Mouse (Mus musculus) right cerebral cortex, postnatal 36 days (tissue): ENCODE measurements at regions not wholly inside any gene's neighbourhood (a gene's known extent, or its start where the extent isn't known, plus 50 kb on each side); places are given as distances from the start of the nearest gene placed in this dataset.
"Not testable (repeated sequence)": the region's sequence is repeated elsewhere in the genome, so short reads cannot be mapped to it uniquely, and the experiment has no call there.

Source experiments
- DNase-seq, 2 experiments: peaks; one replicate each; pipeline ENCODE4 v3.0.0; 2022; ENCODE audit warnings: low spot score in 2 of 2, mixed read lengths in 1 of 2

DNA sequence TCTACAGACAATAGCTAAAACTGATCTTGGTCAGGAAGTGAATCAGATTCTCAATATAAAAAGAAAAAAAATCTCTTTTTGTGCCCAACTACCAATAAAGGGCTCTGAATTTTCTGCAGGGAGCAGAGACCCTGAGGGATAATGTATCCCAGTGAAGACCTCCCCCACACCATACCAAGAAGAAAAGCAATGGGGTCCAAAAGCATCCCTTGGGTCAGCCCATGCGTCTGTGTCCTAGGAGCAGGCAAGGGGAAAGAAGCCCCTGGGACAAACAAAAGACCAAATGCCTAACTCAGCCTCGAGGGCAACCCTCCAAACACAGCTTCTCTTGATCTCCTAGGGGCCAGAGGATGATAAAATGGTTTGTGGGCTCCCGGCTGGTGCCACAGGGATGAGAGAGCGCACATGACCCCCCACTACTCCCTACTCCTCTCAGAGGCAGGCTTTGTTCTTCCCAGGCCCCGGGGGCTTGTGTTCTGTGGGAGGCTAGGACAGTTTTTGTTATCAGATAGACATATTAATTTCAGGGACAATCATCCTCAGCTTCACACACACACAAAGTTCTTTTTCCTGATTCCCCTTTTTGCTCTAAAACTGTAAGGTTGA, 172.0 kb upstream of the Slc25a13 start:
- no peak for DNase-seq

DNA sequence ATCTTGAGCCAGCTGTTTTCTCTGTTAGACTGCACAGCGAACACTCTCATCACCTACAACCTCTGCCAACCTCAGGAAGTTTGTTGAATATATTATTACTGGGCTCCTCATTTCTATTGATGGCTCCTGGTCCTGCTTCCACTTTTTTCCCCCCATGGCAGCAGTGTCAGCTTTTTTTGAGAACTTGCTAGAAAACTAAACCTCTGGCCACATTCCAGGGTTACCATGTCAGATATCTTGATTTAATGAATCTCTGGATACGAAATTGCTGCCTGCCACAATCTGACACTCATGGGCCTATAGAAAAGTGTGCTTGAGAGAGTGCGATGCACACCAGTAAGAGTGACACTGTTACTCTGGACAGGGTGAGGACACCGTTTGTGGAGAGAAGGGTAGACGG, 170.6 kb upstream of the Slc25a13 start:
- DNase-seq, result no peak

DNA sequence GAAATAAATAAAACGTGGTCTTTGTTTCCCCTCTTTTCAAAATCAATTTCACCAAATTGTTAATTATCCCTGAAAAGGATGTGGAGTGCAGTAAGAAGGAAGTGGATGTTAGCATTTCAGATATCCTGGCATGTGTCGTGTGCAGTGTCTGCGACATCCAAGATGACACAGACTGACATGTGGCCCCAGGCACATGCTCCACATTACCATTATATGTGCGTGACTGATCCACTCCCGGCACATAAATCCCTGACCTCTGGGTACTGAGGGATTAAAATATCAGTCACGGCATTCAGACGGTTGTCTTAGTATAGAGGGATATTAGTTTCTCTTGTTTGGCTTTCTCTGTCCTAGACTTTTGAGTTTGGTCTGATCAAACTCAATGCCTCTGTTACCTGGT, 168.0 kb upstream of the Slc25a13 start:
- DNase-seq, result no peak

DNA sequence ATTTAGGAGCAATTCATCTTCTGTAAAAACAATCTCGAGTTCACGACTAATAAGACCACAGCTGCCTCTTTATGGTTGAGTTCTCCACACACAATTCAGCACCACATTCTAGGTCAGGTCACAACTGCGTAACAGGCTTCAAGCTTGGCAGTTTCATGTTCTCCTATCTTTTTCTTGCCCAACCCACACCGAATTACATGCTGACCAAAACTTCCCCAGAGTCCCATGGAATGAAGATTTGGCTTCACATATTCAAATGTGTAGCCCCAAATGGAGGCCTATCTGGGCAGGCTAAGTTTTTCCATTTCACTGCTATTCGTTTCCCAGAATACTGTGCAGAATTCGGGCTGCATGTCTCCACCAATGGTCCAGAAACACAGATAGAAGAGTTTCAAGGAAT, 167.5 kb upstream of the Slc25a13 start:
- no peak for DNase-seq

DNA sequence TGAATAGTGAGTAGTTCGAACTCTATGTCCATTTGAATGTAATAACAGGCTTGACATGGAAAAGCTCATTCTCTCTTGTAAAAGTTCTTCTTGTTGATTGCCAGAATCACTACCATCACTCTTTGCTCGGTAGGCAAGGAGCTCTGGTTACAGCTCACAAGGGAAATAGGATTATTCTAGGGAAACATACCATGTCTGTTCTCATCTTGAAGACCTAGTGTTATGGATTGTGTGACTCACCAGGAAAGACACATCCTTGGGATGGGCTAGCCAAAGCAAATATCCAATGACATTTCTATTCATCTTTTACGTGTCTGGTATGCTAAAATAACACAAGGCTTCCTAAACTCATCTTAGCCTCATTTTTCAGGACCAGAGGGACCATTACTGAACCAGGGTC, 155.4 kb upstream of the Slc25a13 start:
- no peak for DNase-seq

DNA sequence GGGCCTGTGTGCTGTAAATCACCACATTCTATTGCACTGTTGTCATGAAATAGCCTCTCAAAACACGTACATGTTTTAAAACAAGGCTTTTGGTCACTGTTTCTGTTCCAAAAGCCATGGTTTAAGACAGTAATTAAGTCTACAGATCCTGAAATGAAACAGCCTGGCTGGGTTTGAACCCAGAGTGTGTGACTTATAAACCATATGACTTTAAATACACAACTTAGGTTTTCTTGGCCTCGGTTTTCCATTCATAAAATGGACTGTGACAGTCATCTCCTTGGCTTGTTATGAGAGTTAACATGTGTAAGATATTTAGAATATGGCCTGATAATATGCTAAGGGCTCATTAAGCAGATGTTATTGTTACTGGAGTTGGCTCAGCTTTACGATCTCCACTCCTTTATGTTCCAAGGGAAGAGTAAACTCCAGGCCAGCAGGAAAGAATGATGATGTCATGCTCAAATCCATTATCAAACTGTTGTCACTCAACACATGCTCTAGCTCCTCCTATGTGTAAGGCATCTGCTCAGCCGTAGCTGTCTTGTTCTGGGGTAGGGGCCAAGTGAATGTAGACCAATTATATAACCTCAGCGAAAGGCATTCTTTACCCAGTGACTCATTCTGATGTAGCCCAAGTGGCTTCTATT, 154.6 kb upstream of the Slc25a13 start:
- DNase-seq, result no peak

DNA sequence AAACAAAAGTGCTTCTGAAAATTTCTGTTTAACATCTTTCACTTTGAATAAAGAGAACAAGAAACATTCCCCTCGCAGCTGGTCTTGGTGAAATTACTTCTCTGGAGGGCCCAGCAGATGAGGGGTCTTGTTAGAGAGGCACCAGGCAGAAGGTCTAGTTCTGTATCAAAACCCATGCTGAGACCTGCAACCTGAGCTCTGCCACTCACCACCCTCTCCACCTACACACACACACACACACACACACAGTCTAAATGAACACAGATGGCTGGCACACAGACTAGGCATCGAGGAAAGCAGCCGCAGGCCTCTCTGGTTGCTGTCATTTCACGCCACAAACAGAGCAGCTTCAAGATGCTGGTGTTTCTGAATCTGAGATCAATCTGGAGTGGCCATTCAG, 147.1 kb upstream of the Slc25a13 start:
- DNase-seq, result no peak

DNA sequence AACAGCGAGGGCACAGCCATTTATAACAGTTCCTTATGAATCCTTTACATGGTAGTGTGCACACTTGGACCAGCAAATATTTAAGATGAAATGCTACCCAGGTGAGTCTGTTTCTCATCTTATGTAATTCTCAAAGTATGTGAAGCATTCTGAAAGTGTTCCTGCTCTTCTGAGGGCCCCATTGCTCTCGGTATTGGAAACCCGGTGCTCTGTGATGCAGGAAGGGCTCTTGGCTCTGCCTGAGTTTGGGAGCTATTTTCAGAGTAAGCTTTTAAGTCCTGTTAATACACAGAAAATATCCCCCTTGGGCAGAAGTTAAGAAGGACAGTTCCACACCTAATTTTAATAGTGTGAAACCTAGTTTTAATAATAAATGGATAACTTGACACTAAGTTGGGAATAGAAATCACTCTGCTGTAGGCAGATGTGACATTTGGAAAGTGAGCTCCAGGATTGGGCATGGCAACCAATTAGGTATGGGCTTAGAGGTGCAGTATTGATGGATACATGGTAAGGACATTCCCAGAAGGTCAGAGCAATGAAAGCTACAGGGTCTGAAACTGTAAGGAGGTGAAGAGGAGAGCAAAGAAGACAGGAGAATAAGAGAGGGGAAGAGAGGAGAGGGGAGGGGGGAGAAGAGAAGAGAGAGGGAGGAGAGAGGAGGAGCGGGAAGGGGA, 145.8 kb upstream of the Slc25a13 start:
- DNase-seq, result no peak

DNA sequence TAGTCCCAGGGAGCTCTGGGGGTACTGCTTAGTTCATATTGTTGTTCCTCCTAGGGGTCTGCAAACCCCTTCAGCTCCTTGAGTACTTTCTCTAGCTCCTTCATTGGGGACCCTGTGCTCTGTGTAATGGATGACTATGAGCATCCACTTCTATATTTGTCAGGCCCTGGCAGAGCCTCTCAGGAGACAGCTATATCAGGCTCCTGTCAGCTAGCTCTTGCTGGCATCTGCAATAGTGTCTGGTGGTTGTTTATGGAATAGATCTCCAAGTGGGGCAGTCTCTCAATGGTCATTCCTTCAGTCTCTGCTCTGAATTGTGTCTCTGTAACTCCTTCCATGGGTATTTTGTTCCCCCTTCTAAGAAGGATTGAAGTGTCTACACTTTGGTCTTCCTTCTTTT, 144.2 kb upstream of the Slc25a13 start:
- DNase-seq, result not testable (repeated sequence)

DNA sequence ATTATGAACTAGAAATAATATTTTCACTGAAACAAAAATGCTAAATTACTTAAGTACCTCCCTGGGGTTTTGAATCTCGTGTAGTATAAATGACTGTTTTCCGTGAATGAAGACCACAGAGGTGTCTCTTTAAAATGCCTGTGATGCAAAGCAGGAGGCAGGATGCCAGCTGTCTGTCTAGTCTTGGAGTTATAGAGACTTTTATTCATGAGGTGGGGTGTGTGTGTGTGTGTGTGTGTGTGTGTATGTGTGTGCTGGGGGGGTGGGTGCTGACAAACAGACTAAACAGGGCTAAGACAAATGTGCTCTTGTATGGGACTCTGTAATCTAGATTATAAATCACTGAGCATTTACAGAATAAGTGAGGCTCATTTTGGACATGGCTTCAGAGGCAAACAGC, 140.5 kb upstream of the Slc25a13 start:
- no peak for DNase-seq

DNA sequence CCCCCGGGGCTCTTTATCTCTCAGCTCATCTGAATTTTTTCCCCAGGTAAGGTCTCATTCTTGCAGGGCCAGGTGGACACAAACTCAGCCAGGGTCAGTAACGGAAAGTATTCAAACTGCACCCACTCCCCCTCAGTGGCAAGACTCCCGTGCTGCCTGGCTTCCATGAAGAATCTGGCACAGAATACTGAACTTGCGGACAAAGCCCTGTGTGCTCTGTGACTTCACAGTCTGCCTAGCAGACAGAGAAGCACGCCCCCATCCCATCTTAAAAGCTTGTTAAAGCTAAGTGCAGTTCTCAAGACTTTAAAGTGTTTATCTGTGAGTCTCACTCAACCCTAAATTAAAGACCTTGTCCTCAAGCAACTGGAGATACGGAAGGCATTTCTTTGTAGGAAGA, 140.0 kb upstream of the Slc25a13 start:
- DNase-seq, result no peak

DNA sequence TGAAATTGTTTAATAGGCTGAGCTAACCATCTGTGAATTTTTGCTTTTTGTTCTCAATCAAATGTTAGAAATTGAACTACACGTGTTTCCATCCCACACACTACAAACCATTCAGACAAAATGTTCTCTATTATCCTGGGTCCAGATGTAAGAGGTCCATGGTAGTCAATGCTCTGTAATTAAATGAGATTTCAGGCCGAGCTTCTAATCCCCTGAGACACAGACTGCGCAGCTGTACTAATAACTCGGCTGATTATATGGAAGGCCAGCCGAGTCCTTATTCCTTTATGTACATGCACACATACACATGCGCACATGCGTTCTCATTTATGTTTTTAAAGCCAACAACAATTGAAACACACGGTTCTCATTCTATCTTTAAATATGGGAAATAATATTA, 118.3 kb upstream of the Slc25a13 start:
- DNase-seq, result no peak

DNA sequence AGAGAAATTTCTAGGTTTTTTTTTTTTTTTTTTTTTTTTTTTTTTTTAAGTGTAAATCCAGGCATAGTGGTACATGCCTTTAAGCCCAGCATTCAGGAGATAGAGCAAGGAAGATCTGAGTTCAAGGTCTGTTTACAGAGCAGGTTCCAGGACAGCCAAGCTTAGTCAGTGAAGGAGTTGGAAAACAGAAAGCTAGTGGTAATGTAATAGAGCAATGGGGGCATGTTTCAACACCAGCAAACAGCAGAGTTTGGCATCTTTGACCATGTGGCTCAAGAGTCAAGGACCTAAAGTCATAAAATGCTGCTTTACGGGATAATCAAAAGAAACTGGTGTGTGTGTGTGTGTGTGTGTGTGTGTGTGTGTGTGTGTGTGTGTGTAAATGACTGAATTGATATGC, 113.3 kb upstream of the Slc25a13 start:
- DNase-seq, result no peak

DNA sequence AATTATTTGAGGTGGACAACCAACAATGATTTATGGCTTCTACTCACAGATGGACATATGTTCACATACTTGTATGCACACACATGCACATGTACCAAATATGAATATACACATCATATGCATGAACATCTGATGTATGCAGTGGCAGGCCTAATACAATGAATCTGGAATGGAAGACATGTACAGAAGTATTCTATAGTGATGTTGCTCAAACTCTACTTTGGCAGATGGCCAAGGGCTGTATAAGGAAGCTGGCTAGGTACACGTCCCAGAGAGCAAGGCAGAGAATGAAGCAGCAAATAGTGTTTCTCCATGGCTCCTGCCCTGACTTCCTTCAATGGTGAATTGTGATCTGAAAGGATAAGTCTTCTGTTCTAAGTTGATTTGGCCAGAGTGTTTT, 108.5 kb upstream of the Slc25a13 start:
- DNase-seq, result no peak

DNA sequence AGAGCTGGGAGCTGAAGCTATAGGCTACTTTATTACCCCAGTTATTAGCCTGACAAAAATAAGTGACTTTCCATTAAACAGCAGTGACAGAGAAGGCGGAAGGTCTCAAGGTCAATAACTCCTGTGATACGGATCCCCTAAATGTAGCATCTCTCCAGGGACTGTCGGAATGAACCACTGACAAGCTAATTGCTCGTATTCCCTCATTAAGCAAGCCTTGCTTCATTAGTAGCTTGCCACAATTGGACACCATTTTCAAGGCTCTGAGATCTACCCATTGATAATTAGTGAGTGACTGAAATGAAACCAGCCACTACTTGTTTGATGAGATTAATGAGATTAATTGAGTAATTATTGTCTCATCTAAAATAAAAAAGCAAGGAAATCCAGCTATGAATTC, 99.8 kb upstream of the Slc25a13 start:
- no peak for DNase-seq

DNA sequence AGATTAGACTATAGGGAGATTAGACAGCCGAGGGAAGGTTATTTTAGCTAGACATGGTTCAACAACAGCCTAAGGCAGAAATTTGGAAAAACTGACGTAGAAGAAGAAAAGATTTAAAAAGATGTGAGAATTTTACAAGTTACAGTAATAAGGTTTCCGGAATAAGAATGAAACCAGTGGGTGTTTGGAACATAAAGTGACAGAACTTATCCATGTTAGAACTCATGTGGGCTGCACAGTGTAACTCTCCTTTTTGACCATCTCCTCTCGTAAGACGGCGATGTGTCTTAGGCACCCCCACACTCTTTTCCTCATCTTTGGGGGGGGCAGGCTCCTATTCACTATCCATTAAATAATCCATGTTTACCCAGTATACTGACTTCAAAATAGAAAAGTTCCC, 96.2 kb upstream of the Slc25a13 start:
- DNase-seq, result peak in 1 of 2 experiments; percentile 30

DNA sequence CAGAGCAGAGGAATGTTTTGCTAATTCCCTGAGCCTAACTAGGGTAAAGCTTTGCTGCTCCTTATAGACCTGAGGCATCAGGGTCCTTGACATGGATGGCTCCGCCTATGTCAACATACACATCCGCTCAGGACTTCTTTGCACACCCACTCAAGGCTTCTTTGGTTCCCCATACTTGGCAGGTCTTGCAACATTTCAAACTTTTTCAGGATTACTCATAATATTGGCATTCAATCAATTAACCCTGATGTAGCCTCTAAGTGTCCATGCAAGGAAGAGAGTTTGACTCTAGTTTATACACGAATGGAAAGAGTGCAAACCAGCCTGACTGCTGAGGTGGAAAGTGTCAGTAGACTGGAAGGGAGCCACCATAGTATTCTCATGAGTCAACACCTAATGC, 93.2 kb upstream of the Slc25a13 start:
- no peak for DNase-seq

DNA sequence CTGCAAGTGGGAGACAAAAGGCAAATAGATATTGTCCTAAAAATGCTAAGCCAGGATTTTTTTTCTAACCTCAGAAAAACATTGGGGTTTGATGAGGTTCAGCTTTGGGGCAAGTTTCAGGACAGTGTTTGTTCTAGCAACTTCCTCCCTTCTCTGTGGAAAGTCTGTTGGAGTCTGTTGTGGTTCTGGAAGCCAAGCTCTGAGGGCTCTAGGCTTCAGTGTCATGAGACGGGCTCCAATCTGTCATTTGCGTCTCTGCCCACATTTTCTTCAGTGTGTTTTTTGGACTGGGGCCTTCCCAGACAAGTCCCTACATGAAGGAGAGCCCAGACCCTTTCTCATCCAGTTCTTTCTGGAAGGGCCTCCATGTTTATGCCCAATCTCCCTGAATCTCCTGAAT, 90.6 kb upstream of the Slc25a13 start:
- DNase-seq, result no peak

DNA sequence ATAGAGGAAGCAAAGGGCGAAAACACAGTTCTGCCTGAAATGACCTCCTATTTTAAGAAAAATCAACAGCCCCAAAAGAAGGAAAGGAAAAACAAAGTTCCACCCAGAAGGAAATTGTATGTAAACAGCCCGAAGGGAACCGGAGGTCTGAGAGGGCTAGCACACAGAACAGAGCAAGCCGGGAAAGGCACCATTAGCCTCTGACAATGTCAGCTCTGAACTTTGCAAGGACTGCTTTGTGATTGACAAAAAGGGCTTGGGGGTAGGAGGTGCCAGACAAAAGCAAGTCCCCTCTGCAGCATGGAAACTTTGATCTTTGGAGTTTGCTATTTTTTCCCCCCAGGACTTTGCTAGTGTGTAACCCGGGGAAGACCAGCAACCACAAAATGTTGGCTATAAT, 86.8 kb upstream of the Slc25a13 start:
- no peak for DNase-seq

DNA sequence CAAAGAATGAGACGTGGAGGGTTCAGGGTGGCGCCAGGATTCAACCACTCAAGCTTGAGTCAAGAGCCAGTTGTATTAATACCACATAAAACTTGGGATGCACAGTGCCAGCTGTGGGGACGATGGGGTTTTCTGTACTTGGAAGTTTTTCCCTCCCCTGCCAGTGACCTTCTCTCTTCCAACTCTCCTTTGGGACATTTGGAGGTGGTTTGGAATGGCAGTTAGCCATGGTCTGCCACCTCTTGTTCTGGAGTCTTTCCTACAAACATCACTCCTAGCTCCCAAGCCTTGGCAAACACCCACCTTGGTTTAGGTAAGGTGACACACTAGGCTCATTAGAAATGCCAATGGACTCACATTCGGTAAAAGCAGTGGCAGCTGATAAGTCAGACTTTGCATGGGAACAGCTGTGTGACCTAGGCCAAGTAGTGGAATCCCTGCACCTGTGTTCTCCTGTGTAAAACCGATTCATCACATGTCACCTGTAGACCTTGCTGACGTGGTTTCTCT, 84.1 kb upstream of the Slc25a13 start:
- DNase-seq, result no peak

DNA sequence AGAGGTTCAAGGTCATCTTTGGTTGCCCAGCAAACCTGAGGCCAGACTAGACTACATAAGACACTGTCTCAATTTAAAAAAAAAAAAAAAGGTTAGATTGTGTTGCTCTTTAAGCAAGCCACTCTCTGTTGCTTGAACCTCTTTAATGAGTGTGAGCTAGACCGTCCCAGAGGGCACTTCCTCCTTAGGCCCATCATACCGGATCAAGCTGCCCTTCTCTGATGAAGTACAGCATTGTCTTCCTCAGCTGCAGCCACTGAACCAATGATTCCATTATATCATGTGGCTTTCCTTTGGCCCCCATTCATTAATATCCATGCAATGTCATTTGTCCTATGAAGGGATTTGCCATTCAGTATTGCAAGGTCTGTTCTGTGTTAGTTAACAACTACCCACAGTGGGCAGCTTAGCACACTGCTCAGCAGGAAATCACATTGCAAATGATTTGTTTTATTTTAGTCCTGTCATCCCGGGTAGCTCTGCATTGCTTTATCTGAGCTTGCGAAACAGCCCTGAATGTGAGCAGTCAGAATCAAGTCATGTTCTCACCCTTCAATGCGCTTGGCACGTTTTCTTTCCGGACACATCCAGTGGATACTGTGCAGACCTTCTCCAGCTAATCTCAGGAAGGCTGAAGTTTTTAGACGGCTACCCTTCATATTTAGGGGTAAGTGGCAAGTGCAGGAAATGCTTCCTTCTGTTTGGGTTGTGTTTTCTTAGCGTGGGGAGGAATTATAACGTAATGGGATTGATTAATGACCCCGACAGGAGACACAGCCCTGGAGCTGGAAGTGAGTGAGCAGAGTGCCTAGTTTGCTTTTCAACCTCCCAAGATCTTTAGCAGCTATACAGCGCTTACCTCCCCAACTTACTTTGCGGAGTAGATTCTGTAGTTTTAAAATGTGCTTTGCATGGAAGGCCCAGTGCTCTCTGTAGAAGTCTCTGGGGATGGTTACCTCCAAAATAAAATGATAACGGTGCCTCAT, 82.2 kb upstream of the Slc25a13 start:
- DNase-seq, result no peak

DNA sequence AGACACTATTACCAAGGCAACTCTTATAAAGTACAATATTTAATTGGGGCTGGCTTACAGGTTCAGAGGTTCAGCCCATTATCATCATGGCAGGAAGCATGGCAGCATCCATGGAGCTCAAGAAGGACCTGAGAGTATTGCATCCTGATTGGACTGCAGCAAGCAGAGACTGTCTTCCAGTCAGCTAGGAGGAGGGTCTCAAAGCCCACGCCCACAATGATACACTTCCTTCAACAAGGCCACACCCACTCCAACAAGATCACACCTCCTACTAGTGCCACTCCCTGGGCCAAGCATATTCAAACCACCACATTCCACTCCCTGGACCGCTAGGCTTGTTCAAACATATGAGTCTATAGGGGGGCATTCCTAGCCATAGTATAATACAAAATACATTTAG, 78.6 kb upstream of the Slc25a13 start:
- not testable (repeated sequence) for DNase-seq
